Mouse (Mus musculus) cerebellum, postnatal 4 days (tissue): Measurements from ENCODE around the gene Mrps18a.
A peak's percentile ranks its signal among the peaks of the same experiment; 100 is the strongest.

ENCODE experiments used
- DNase-seq, 2 experiments: peaks; one replicate each; pipeline ENCODE4 v3.0.0; 2022; ENCODE audit warnings: low spot score in 2 of 2, mixed read lengths in 1 of 2

Mrps18a gene

GRCm38 (mm10) chr17:46143578-46144423 lies 33.0 kb downstream of the Mrps18a start, which contains the start of gene Rsph9:
Gene Rsph9 (minus strand): TSS chr17:46144216.
- DNase-seq = peak in 1 of 2 experiments; percentile 65

DNA sequence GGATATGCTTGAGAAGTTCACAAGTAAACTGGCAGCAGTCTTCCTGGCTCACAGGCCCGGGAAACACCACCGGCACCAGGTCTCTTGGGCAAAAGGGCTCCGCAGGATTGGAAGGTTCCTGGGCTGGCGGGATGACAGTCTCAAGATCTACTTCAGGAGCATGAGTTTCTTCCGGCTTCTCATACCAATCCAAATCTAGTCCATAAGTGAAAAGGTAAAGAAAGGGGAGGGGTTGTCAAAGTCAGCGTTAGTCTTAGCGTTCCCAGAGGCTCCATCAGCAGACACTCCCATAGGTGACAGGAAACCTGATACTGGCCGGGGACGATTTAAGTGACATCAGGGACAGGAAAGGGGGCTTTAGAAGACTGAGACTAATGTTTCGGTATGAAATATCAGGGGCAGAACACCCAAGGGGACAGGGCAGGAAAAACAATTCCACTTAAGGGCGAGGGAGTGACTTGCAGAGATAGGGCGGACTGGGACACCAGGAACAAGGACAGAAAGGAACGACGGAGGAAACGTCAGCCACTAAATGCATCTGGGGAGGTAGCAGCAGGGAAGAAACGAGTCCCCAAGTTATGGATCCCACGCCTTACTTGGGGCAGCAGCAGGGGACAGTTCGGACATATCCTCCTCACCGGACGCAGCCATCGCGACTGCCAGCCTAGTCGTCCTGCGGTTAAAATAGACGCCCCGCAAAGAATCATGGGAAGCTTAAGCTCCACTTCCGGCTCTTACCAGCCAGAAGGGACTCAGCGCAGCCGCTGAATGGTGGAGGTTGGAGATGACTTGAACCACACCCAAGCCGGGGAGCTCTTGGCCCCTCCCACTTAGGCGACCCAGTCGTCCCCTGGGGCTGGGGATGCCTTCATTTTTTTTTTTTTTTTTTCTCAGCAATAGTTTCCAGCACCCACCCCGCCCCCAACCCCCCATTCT lies 42.3 kb downstream of the Mrps18a start, which contains the start of gene Mad2l1bp:
Mad2l1bp (minus strand) TSS at position 707 of the 936 bp plus-strand sequence.
- DNase-seq = peak; percentile 60 to 76

GRCm38 (mm10) chr17:46154336-46154735 lies 43.5 kb downstream of the Mrps18a start:
- DNase-seq = no peak

DNA sequence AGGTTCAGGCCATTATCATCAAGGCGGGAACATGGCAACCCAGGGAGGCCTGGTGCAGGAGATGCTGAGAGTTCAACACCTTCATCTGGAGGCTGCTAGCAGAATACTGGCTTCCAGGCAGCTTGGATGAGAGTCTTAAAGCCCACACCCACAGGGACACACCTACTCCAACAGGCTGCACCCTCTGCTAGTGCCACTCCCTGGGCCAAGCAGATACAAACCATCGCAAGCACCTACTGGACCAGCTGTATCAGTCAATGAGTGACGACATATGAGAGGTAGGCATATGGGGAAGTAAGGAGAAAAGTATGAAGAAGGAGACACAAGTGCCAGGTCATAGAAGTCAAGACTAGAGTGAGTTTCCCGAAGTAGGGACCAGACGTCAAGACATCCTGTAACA lies 45.9 kb downstream of the Mrps18a start:
- no peak for DNase-seq

GRCm38 (mm10) chr17:46157131-46157530 lies 46.3 kb downstream of the Mrps18a start:
- DNase-seq = no peak

DNA sequence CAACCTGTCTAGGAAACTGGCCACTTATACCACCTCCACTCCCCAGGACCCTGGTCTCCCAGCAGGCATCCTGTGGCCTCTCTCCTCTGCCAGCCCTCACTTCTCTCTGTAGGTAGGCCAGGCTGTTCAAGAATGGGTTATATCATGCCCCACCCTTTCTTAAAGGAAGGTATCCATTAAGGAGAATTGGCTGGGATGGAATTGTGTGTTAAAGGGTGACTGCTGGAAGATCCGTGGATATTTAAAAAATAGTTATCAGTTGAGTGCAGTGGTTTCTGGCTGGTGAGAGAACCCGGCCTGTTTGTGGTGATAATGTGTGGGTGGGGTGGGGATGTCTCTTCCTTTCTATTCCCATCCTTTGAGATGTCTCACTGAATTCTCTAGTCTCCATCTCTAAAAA lies 48.5 kb downstream of the Mrps18a start:
- no peak for DNase-seq

- peak; percentile 69 to 75 for DNase-seq
Observed at GRCm38 (mm10) chr17:46160090-46160662, 49.4 kb downstream of the Mrps18a start.

DNA sequence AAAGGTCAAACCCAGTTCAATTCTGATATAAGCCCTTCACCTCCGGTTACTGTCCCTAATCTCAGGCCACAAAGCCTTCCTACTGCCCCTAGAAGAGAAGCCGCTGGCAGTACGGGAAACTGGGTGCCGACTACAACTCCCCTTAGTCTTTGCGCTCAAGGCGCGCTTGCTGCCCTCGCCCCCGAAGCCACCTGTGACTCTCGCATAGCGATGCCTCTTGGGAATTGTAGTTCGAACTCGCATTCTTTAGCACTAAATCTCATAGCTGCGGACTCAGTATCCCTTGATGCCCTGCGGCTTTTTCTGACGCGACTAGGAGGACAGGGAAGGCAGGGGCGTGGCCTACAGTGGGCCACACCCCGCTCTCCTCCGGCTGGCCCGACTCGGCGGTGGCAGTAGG lies 49.9 kb downstream of the Mrps18a start, which contains the start of gene Gtpbp2:
Gtpbp2 (plus strand) TSS at position 347 of the 400 bp plus-strand sequence.
- peak; percentile 78 to 93 for DNase-seq

GRCm38 (mm10) chr17:46161179-46161578 lies 50.4 kb downstream of the Mrps18a start:
- no peak for DNase-seq

GRCm38 (mm10) chr17:46161710-46162109 lies 50.9 kb downstream of the Mrps18a start:
- no peak for DNase-seq

DNA sequence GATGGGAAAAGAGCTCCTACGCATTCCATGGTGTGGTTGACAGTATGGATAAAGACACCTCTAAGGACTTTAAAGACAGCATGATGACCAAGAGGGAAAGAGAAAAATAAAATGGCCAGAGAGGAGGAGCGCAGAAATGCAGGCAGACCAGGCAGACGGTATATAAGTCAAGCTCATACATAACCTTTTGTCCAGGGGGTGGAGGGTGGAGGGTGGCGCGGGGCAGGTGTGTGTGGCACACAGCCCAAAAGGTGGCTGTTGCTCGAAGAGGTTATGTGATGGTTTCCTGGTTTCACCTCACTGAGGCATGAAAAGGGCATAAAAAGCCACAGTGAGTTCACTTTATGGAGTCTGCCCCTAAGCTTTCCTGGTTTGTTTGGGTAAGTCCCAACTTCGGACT lies 51.8 kb downstream of the Mrps18a start:
- DNase-seq = no peak

DNA sequence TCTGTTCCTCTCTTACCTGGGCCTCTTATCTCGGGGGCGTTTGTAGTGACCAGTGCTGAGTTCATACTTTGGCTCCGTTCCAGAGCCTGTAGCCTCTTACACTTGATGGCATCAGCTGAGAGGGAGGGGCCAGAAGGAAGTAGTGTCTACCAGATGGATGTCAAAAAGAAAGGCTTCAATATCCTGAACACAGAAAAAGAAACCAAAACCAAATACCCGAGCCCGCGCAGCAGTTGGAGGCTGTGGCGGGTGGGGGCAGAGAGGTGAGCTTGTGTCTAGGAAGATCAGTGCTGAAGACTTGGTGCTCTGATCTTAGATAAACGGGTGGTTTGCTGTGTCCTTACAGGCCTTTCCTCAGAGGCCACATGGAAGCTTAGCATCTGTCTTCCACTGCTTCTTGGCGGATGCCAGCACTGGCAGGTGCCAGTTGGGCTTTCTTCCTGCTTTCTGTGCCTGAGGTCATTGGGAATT lies 52.2 kb downstream of the Mrps18a start:
- no peak for DNase-seq

DNA sequence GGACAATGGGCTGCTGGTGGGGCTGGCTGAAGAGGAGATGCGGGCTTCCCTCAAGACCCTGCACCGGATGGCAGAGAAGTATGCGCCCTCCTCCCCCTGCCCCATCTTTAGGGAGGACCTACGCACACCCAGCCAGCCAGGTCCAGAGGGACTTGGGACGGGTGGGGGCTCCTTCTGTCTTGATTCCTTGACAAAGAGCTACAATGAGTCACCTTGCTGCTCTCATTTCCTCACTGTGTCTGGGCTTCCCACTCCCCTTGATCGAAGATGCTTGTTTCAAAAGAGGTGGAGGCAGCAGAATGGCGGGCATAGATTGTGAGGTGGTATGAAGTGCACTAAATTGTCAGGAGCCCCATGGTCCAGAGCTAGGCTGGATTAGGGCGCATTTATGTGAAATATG lies 53.5 kb downstream of the Mrps18a start:
- DNase-seq = no peak

GRCm38 (mm10) chr17:46164791-46165190 lies 54.0 kb downstream of the Mrps18a start:
- no peak for DNase-seq

DNA sequence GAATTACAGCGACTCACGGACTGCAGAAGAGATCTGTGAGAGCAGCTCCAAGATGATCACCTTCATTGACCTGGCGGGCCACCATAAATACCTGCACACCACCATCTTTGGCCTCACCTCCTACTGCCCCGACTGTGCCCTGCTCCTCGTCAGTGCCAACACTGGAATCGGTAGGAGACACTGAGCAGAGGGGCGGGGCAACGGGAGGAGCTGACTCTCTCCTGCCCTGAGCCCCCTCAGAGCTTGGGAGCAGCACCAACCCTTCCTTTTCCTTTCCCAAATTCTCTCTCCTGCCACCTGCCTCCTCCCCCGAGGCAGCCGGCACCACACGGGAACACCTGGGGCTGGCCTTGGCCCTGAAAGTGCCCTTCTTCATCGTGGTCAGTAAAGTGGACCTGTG lies 54.7 kb downstream of the Mrps18a start:
- no peak for DNase-seq

GRCm38 (mm10) chr17:46166270-46166669 lies 55.5 kb downstream of the Mrps18a start:
- DNase-seq = no peak

- DNase-seq = no peak
Observed at GRCm38 (mm10) chr17:46167014-46167413, 56.2 kb downstream of the Mrps18a start.

DNA sequence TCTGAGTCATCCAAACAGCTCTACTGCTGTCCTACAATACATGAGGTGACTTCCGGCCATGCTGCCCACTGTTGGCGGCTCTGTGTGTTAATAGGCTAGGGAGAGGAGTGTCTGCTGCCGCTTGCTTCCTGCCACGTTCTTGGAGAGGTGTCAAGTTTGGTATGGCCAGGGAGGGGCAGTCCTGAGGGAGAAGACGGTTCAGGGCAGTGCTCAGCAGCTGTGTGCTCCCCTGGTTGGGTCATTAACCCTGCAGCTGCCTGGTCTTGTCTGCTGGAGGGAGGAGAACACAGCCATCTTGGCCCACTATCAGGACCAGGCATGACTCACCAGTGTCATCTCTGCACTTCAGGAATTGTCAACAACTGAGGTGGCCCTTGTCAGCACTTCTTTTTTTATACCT lies 57.5 kb downstream of the Mrps18a start:
- no peak for DNase-seq

GRCm38 (mm10) chr17:46168768-46169167 lies 58.0 kb downstream of the Mrps18a start:
- no peak for DNase-seq

DNA sequence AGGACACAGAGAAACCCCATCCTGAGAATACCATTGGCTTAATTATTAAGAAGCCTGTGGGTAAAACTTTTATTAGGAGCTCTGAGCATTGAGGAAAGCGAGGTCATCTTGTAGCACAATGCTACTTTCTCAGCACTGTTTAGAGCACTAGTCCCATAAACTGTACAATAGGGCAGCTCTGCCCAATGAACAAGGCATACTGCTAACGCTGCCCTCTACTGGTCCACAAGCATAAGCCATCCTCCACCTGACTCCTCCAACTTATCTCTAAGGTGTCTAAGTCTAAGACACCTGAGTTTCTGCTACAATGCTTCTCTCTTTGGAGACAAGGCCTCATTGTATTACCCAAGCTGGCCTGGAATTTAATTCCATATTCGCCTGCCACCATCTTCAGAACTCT lies 59.8 kb downstream of the Mrps18a start:
- no peak for DNase-seq
